Mouse (Mus musculus) megakaryocyte-erythroid progenitor cell, adult 5 weeks (primary cell): ENCODE results near the gene Scarf2. TPM values are rescaled to one million over a fixed set of nuclear protein-coding genes. Genes with fewer than 3 reads are reported as not detected.

ENCODE experiments used
- polyA plus RNA-seq: library from polyadenylated mRNA; stranded (reverse); fragments of >175 nt; gene quantifications from 2 replicates; pipeline ENCODE4 v1.2.3, GENCODE M21; 2012

Scarf2 gene
- 0.68 and 1.5 TPM in 2 replicates for polyA plus RNA-seq

GRCm38 (mm10) chr16:17796971-17797811 lies at the start of gene Scarf2:
Gene Scarf2, plus strand, starts transcription at chr16:17797282.

GRCm38 (mm10) chr16:17759344-17759773 lies 37.7 kb upstream of the Scarf2 start, which contains the start of gene Klhl22:
Gene Klhl22, plus strand, starts transcription at chr16:17759618.

GRCm38 (mm10) chr16:17832821-17833220 lies 35.7 kb downstream of the Scarf2 start, which contains the start of gene B830017H08Rik:
Gene B830017H08Rik, plus strand, starts transcription at chr16:17833121.

GRCm38 (mm10) chr16:17838051-17838450 lies 41.0 kb downstream of the Scarf2 start, which contains the start of gene Car15:
Gene Car15, minus strand, starts transcription at chr16:17838364.

Other genes with a start within 250 kb of the Scarf2 start
- not detected in 2 replicates for gene Lrrc74b, start 236.0 kb upstream of the Scarf2 start, polyA plus RNA-seq
- 0.03 TPM in 1 of 2 replicates, not detected in the other for gene P2rx6, start 235.4 kb upstream of the Scarf2 start, polyA plus RNA-seq
- gene Slc7a4, start 214.1 kb upstream of the Scarf2 start, polyA plus RNA-seq: 2.7 and 3.6 TPM in 2 replicates
- 17.5 and 23.1 TPM in 2 replicates for gene Smpd4, start 177.9 kb upstream of the Scarf2 start, polyA plus RNA-seq
- 2.5 and 3.0 TPM in 2 replicates for gene Ccdc74a, start 150.8 kb upstream of the Scarf2 start, polyA plus RNA-seq
- gene Med15, start 64.4 kb upstream of the Scarf2 start, polyA plus RNA-seq: 181 and 185 TPM in 2 replicates
- gene Klhl22, start 37.7 kb upstream of the Scarf2 start, polyA plus RNA-seq: 23.5 and 34.0 TPM in 2 replicates
- gene B830017H08Rik, start 35.8 kb downstream of the Scarf2 start, polyA plus RNA-seq: not detected in 2 replicates
- gene Car15, start 41.1 kb downstream of the Scarf2 start, polyA plus RNA-seq: 0.66 and 2.2 TPM in 2 replicates
- gene Gm20518, start 94.4 kb downstream of the Scarf2 start, polyA plus RNA-seq: 0.27 and 0.49 TPM in 2 replicates
- 0.04 TPM in 2 replicates for gene Tssk1, start 96.9 kb downstream of the Scarf2 start, polyA plus RNA-seq
- gene Dgcr2, start 101.3 kb downstream of the Scarf2 start, polyA plus RNA-seq: 24.3 and 31.8 TPM in 2 replicates
- gene Tssk2, start 101.4 kb downstream of the Scarf2 start, polyA plus RNA-seq: not detected in 2 replicates
- 26.1 and 32.4 TPM in 2 replicates for gene Ess2, start 114.1 kb downstream of the Scarf2 start, polyA plus RNA-seq
- 0.26 TPM in 1 of 2 replicates, not detected in the other for gene Gsc2, start 117.8 kb downstream of the Scarf2 start, polyA plus RNA-seq
- gene Slc25a1, start 130.9 kb downstream of the Scarf2 start, polyA plus RNA-seq: 147 and 202 TPM in 2 replicates
- gene Vpreb2, start 183.1 kb downstream of the Scarf2 start, polyA plus RNA-seq: 2.0 and 3.5 TPM in 2 replicates